Mouse (Mus musculus) forebrain, embryonic 13.5 days (tissue): ENCODE data around the gene Nbl1. TPM values are rescaled to one million over a fixed set of nuclear protein-coding genes. Genes with fewer than 3 reads are reported as not detected.
A peak's percentile ranks its signal among the peaks of the same experiment; 100 is the strongest.

ENCODE experiments used
- ATAC-seq: fragments of 200-750 bp; cut with Nextera tagmentation; 2 replicates; pipeline ENCODE4 v1.8.0; 2017
- H3K27ac ChIP-seq: fragments of 300-500 bp; sonication (generic); 2 replicates; pipeline ENCODE4 v1.5.1; 2015; ENCODE audit warnings: inconsistent platforms, mild to moderate bottlenecking, moderate library complexity
- H3K27me3 ChIP-seq: fragments of 300-500 bp; sonication (generic); 2 replicates; pipeline ENCODE4 v1.6.1; 2015; ENCODE audit warnings: mild to moderate bottlenecking, inconsistent platforms
- H3K36me3 ChIP-seq: fragments of 300-500 bp; sonication (generic); 2 replicates; pipeline ENCODE4 v1.6.1; 2015; ENCODE audit warnings: mild to moderate bottlenecking, inconsistent platforms; ENCODE audit not compliant: poor library complexity, severe bottlenecking
- H3K4me1 ChIP-seq: fragments of 300-500 bp; sonication (generic); 2 replicates; pipeline ENCODE4 v1.6.1; 2015; ENCODE audit warnings: inconsistent platforms
- H3K4me2 ChIP-seq: fragments of 300-500 bp; sonication (generic); 2 replicates; pipeline ENCODE4 v1.6.1; 2015; ENCODE audit warnings: inconsistent platforms, mild to moderate bottlenecking, moderate library complexity
- H3K4me3 ChIP-seq: fragments of 300-500 bp; sonication (generic); 2 replicates; pipeline ENCODE4 v1.5.1; 2015; ENCODE audit warnings: mild to moderate bottlenecking, inconsistent platforms
- H3K9ac ChIP-seq: fragments of 300-500 bp; sonication (generic); 2 replicates; pipeline ENCODE4 v1.6.1; 2015; ENCODE audit warnings: mild to moderate bottlenecking, inconsistent platforms
- H3K9me3 ChIP-seq: fragments of 300-500 bp; sonication (generic); replicated peaks from 2 replicates; pipeline ENCODE4 v1.6.1; 2016; ENCODE audit warnings: inconsistent platforms
- WGBS: fragments of 180-500 bp; shearing (Covaris S2); methylation state at CpG from one replicate; pipeline ENCODE4 v1.1.7; 2015; 5-methylcytosine and 5-hydroxymethylcytosine counted together
- polyA plus RNA-seq: library from polyadenylated mRNA; unstranded; fragments of >200 nt; fragmentation: Nextera tagmentation; extraction: Ambion mirVana; gene quantifications from 2 replicates; pipeline ENCODE4 v1.2.1, GENCODE M21; 2015

Nbl1 gene
- polyA plus RNA-seq, 1 experiment from 2014 or later, result 17.1 TPM

DNA sequence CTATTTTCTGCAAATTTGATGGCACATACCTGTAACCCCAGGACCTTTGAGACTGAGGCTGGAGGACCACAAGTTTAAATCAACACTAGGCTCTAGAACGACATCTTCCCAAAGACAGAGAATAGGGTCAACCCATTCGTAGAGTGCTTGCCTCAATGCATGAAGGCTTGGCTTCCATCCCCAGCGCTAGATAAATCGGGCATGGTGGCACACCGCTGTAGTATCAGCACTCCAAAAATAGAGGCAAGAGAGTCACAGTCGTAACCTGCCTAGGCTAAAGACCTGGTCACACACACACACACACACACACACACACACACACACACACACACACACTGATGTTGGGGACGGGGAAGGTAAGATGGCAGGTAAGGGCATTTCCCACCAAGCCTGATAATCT is 12.5 kb downstream of the Nbl1 start:
- Histone ChIP-seq H3K9me3 (no peaks in the 10 kb centered on the region), H3K4me1 (peaks cover 40% of the 10 kb centered on the region), H3K4me2 (no peak overlapping the region), H3K36me3 (no peaks in the 10 kb centered on the region), H3K9ac (no peak overlapping the region), H3K27ac (no peak overlapping the region), H3K4me3 (no peak overlapping the region), H3K27me3 (peaks cover 38% of the 10 kb centered on the region)
- 94% methylated on average over 7 of the region's 7 CpGs for WGBS
- ATAC-seq, result no peak

GRCm38 (mm10) chr4:139079439-139079838 is 13.4 kb downstream of the Nbl1 start:
- H3K27ac ChIP-seq, result no peak overlapping the region
- no peak overlapping the region for H3K4me2 ChIP-seq
- peaks cover 38% of the 10 kb centered on the region for H3K27me3 ChIP-seq
- H3K4me1 ChIP-seq, result peaks cover 48% of the 10 kb centered on the region
- no peaks in the 10 kb centered on the region for H3K9me3 ChIP-seq
- no peaks in the 10 kb centered on the region for H3K36me3 ChIP-seq
- no peak for ATAC-seq
- no peak overlapping the region for H3K4me3 ChIP-seq
- WGBS, result 77% methylated on average over 11 of the region's 11 CpGs
- no peak overlapping the region for H3K9ac ChIP-seq

GRCm38 (mm10) chr4:139078726-139079125 is 14.1 kb downstream of the Nbl1 start:
- Histone ChIP-seq H3K4me1 (peaks cover 51% of the 10 kb centered on the region), H3K4me3 (no peak overlapping the region), H3K4me2 (no peak overlapping the region), H3K36me3 (no peaks in the 10 kb centered on the region), H3K9me3 (no peaks in the 10 kb centered on the region), H3K27me3 (peaks cover 43% of the 10 kb centered on the region), H3K27ac (no peak overlapping the region), H3K9ac (no peak overlapping the region)
- ATAC-seq, result no peak
- WGBS, result 15% methylated on average over 4 of the region's 4 CpGs

- H3K36me3 ChIP-seq, result no peaks in the 10 kb centered on the region
- no peak overlapping the region for H3K4me3 ChIP-seq
- peaks cover 47% of the 10 kb centered on the region for H3K27me3 ChIP-seq
- H3K4me1 ChIP-seq, result peaks cover 47% of the 10 kb centered on the region
- H3K9me3 ChIP-seq, result no peaks in the 10 kb centered on the region
- H3K4me2 ChIP-seq, result no peak overlapping the region
- WGBS, result 34% methylated on average over 2 of the region's 2 CpGs
- no peak for ATAC-seq
- no peak overlapping the region for H3K27ac ChIP-seq
- no peak overlapping the region for H3K9ac ChIP-seq
Observed at GRCm38 (mm10) chr4:139078313-139078712, 14.5 kb downstream of the Nbl1 start.

GRCm38 (mm10) chr4:139075915-139076314 is 16.9 kb downstream of the Nbl1 start:
- peak overlapping the region; percentile 84 for H3K4me2 ChIP-seq
- no peaks in the 10 kb centered on the region for H3K9me3 ChIP-seq
- 12% methylated on average over 5 of the region's 5 CpGs for WGBS
- peaks cover 65% of the 10 kb centered on the region for H3K27me3 ChIP-seq
- peaks cover 25% of the 10 kb centered on the region for H3K4me1 ChIP-seq
- H3K27ac ChIP-seq, result no peak overlapping the region
- no peaks in the 10 kb centered on the region for H3K36me3 ChIP-seq
- peak overlapping the region; percentile 56 for H3K4me3 ChIP-seq
- H3K9ac ChIP-seq, result no peak overlapping the region
- no peak for ATAC-seq

DNA sequence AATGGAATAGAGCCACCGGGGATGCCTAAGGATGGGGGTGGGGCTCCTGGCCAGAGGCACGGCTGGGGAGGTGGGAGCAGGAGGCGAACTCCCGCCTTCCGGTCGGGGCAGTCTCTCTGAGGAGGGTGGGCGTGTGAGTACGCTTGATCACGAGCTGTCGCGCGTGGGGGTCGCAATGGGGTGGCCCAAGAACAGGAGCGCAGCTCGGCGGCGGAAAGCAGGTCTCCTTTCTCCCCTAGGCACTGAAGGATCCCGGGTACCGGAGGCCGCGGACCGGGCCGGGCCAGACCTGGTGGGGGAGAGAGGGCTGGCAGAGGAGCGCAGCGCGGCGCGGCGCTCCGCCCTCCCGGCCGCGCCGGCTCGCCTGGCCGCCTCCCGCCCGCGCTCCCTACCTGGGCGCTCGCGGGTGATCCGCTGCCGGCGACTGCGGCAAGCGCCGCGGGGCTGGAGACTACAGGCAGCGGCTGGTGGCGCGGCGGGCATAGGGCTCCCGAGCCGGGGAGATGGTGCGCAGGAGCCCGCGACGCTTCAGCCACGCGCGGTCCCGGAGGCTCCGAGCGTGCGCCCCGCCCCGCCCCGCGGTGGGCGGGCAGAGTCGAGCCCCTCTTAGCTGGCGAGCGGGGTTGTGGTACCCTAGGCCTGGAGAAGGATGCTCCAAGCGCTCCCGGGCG is 17.6 kb downstream of the Nbl1 start, which contains the start of gene Htr6:
Gene Htr6, minus strand, starts transcription at position 530 of the 671 bp plus-strand sequence.
- H3K9ac ChIP-seq, result peak within 1 kb of the TSS; percentile 59
- H3K4me2 ChIP-seq, result peak within 1 kb of the TSS; percentile 84
- ATAC-seq, result peak; percentile 50; the same call in 1 of the 2 replicates
- under 1% methylated on average over 69 of the region's 77 CpGs for WGBS
- no peaks in the 10 kb centered on the region for H3K36me3 ChIP-seq
- no peak within 1 kb of the TSS for H3K27ac ChIP-seq
- peaks cover 25% of the 10 kb centered on the region for H3K4me1 ChIP-seq
- peaks cover 72% of the 10 kb centered on the region for H3K27me3 ChIP-seq
- H3K4me3 ChIP-seq, result peak within 1 kb of the TSS; percentile 56
- H3K9me3 ChIP-seq, result no peaks in the 10 kb centered on the region

GRCm38 (mm10) chr4:139074060-139074459 is 18.7 kb downstream of the Nbl1 start:
- no peak for ATAC-seq
- 20% methylated on average over 29 of the region's 29 CpGs for WGBS
- Histone ChIP-seq H3K36me3 (no peaks in the 10 kb centered on the region), H3K4me2 (peak overlapping the region; percentile 84), H3K27ac (no peak overlapping the region), H3K4me3 (peak overlapping the region; percentile 56), H3K9me3 (no peaks in the 10 kb centered on the region), H3K4me1 (peaks cover 24% of the 10 kb centered on the region), H3K27me3 (peaks cover 82% of the 10 kb centered on the region), H3K9ac (no peak overlapping the region)

DNA sequence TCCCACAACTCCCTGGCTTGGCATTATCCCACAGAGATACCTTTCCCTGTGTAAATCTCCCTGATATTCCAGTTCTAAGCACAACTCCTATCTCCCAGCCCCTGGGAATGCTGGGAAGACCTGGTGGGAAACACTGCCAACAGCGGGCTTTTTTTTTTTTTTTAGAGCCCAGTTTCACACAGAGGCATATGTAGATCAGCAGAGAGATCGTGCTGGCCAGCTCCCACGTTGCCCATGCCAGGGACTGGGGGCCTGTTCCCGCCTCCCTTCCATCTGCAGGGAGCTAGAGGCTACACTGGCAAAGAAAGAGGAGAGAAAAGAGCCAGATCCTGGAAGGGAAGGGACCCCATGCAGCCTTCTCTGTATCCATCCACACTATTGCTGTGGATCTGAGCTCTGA is 24.5 kb downstream of the Nbl1 start:
- Histone ChIP-seq H3K9ac (no peak overlapping the region), H3K4me1 (no peaks in the 10 kb centered on the region), H3K4me2 (no peak overlapping the region), H3K27ac (no peak overlapping the region), H3K9me3 (no peaks in the 10 kb centered on the region), H3K27me3 (peaks cover 41% of the 10 kb centered on the region), H3K36me3 (no peaks in the 10 kb centered on the region), H3K4me3 (no peak overlapping the region)
- ATAC-seq, result no peak
- 38% methylated on average over 4 of the region's 4 CpGs for WGBS

- WGBS, result 84% methylated on average over 5 of the region's 5 CpGs
- no peak overlapping the region for H3K4me2 ChIP-seq
- no peaks in the 10 kb centered on the region for H3K9me3 ChIP-seq
- no peak overlapping the region for H3K4me3 ChIP-seq
- peaks cover 24% of the 10 kb centered on the region for H3K27me3 ChIP-seq
- H3K9ac ChIP-seq, result no peak overlapping the region
- no peaks in the 10 kb centered on the region for H3K4me1 ChIP-seq
- no peaks in the 10 kb centered on the region for H3K36me3 ChIP-seq
- no peak for ATAC-seq
- no peak overlapping the region for H3K27ac ChIP-seq
Observed at GRCm38 (mm10) chr4:139064831-139065230, 28.0 kb downstream of the Nbl1 start.

DNA sequence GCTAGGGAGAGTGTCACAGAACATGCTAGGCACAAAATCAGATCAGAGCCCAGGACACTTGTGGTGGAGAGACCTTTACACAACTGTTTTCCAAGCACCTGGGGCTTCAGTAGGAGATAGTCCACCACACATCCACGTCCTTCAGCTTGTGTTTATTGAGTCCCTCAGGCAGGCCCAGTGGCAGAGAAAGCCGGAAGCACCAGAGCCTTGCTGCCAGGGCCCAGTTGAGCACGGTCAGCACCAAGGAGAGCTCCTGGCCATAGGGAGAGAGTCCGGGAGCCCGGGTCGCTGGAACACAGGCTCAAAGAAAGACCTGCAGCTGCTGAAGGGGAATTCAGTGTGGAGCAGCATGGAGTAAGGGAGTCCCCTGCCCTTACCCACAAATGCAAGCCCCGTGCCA is 33.2 kb downstream of the Nbl1 start:
- Histone ChIP-seq H3K4me2 (no peak overlapping the region), H3K36me3 (no peaks in the 10 kb centered on the region), H3K27me3 (peaks cover 40% of the 10 kb centered on the region), H3K4me3 (no peak overlapping the region), H3K4me1 (peaks cover 17% of the 10 kb centered on the region), H3K9me3 (no peaks in the 10 kb centered on the region), H3K9ac (no peak overlapping the region), H3K27ac (no peak overlapping the region)
- no peak for ATAC-seq
- WGBS, result 8% methylated on average over 7 of the region's 7 CpGs

DNA sequence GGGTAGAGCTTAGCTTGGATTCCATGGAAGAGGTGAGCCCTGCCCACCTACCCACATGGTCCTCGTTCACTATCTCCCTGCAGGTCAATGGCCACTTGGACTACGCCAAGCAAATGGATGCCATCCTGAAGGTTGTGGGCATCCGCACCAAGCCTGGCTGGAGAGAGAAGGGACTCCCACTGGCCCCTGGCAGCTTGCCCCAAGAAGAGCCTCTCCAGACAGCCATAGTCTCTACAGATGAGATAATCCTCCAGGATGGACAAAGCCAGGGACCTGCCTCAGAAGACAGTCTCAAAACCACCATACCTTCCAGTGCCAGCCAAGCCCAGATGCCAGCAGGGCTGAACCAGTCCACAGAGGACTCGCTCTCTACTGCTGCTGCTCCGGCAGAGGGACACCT is 34.8 kb downstream of the Nbl1 start:
- Histone ChIP-seq H3K9me3 (no peaks in the 10 kb centered on the region), H3K4me2 (no peak overlapping the region), H3K36me3 (no peaks in the 10 kb centered on the region), H3K27ac (no peak overlapping the region), H3K4me1 (peaks cover 30% of the 10 kb centered on the region), H3K4me3 (no peak overlapping the region), H3K9ac (no peak overlapping the region), H3K27me3 (peaks cover 44% of the 10 kb centered on the region)
- ATAC-seq, result no peak
- WGBS, result 87% methylated on average over 5 of the region's 5 CpGs

DNA sequence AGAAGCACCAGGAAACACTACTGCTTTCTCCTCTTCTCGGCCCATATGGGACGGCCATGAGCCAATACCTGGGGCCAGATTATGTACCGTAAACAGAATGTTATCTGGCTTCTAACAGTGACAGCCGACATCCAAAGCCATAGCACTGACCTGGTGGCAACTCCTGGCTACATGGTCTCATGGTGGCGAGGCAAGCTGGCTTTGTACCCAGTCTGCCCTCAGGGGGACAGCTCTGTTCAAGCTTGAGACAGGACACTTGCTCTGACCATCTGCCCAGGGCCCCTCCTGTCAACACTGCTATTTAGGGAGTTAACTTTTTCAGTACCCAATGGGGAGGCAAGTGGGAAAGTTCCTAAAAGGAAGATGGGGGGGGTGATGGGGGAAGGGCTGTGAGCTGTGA is 35.5 kb downstream of the Nbl1 start:
- H3K4me2 ChIP-seq, result no peak overlapping the region
- H3K36me3 ChIP-seq, result no peaks in the 10 kb centered on the region
- H3K4me3 ChIP-seq, result no peak overlapping the region
- 78% methylated on average over 5 of the region's 5 CpGs for WGBS
- H3K27me3 ChIP-seq, result peaks cover 44% of the 10 kb centered on the region
- ATAC-seq, result no peak
- H3K27ac ChIP-seq, result no peak overlapping the region
- peaks cover 37% of the 10 kb centered on the region for H3K4me1 ChIP-seq
- no peak overlapping the region for H3K9ac ChIP-seq
- H3K9me3 ChIP-seq, result no peaks in the 10 kb centered on the region

DNA sequence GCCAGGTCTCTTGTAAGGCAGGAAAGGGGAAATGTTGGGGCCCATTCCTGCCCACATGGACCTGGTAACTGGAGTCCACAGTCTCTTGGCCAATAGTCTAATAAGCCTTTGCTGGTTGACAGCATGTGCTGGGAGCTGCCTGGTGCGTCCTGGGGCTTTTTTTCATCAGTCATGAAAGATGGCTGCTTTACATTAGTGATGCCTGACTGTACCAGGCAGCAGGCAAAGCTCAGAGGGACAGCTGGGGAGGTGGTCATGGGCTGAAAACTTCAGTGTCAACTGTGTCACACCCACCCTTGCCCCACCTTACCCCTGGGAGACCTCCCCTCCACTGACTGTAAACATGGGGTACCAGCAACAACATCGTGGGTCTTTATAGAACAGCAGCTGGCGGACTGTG is 37.0 kb downstream of the Nbl1 start:
- 66% methylated on average over 3 of the region's 3 CpGs for WGBS
- no peaks in the 10 kb centered on the region for H3K36me3 ChIP-seq
- H3K27me3 ChIP-seq, result peaks cover 49% of the 10 kb centered on the region
- peak overlapping the region; percentile 54; the same call in 1 of the 2 replicates for H3K27ac ChIP-seq
- no peak overlapping the region for H3K4me2 ChIP-seq
- no peak overlapping the region for H3K9ac ChIP-seq
- ATAC-seq, result no peak
- peaks cover 43% of the 10 kb centered on the region for H3K4me1 ChIP-seq
- H3K9me3 ChIP-seq, result no peaks in the 10 kb centered on the region
- H3K4me3 ChIP-seq, result no peak overlapping the region
